Mouse (Mus musculus) liver, embryonic 14.5 days (tissue): ENCODE measurements around the gene Eef1g. TPM values are rescaled to one million over a fixed set of nuclear protein-coding genes. Genes with fewer than 3 reads are reported as not detected.
A peak's percentile ranks its signal among the peaks of the same experiment; 100 is the strongest.

Experiments
- ATAC-seq: fragments of 200-750 bp; cut with Nextera tagmentation; 2 replicates; pipeline ENCODE4 v1.8.0; 2017; ENCODE audit warnings: moderate number of reproducible peaks, mild to moderate bottlenecking, moderate library complexity; ENCODE audit not compliant: insufficient read depth
- DNase-seq, 3 experiments: peaks; one replicate each; pipeline ENCODE4 v3.0.0-alpha.2; 2012 to 2013; ENCODE audit warnings: low read depth in 3 of 3, low spot score in 3 of 3
- H3K27ac ChIP-seq: fragments of 300-500 bp; sonication (generic); 2 replicates; pipeline ENCODE4 v1.5.1; 2014; ENCODE audit warnings: moderate library complexity, mild to moderate bottlenecking, control low read depth, inconsistent platforms
- H3K27me3 ChIP-seq: fragments of 300-500 bp; sonication (generic); 2 replicates; pipeline ENCODE4 v1.6.1; 2014; ENCODE audit warnings: mild to moderate bottlenecking, low read length, moderate library complexity; ENCODE audit not compliant: control insufficient read depth, insufficient read depth
- H3K36me3 ChIP-seq: fragments of 300-500 bp; sonication (generic); replicated peaks from 2 replicates; pipeline ENCODE4 v1.6.1; 2014; ENCODE audit warnings: low read depth; ENCODE audit not compliant: control insufficient read depth, insufficient read depth
- H3K4me1 ChIP-seq, 2 experiments: fragments of 200-500 bp in 1 of 2; fragments of 300-500 bp in 1 of 2; sonication (generic) in 1 of 2; replicated peaks; 2 replicates each; pipeline ENCODE4 v1.6.1; 2012 to 2014; ENCODE audit warnings: antibody characterized with exemption in 1 of 2, inconsistent platforms in 1 of 2, low read length in 1 of 2; ENCODE audit not compliant: control insufficient read depth in 2 of 2, insufficient read depth in 2 of 2
- H3K4me2 ChIP-seq: fragments of 300-500 bp; sonication (generic); 2 replicates; pipeline ENCODE4 v1.6.1; 2014; ENCODE audit warnings: low read depth, mild to moderate bottlenecking, control low read depth, moderate library complexity
- H3K4me3 ChIP-seq, 2 experiments: fragments of 200-500 bp in 1 of 2; fragments of 300-500 bp in 1 of 2; sonication (generic) in 1 of 2; 2 replicates each; pipeline ENCODE4 v1.5.1; 2012 to 2014; ENCODE audit warnings: low read depth in 2 of 2, low read length in 2 of 2, mild to moderate bottlenecking in 2 of 2, control low read depth in 1 of 2, inconsistent platforms in 1 of 2, moderate library complexity in 1 of 2; ENCODE audit not compliant: insufficient read depth in 1 of 2
- H3K9ac ChIP-seq: fragments of 300-500 bp; sonication (generic); replicated peaks from 2 replicates; pipeline ENCODE4 v1.6.1; 2014; ENCODE audit warnings: mild to moderate bottlenecking, control low read depth, moderate library complexity
- H3K9me3 ChIP-seq: fragments of 300-500 bp; sonication (generic); 2 replicates; pipeline ENCODE4 v1.6.1; 2016; ENCODE audit warnings: low read length, mixed read lengths; ENCODE audit not compliant: control insufficient read depth
- CTCF ChIP-seq: IDR thresholded peaks from 2 replicates; pipeline ENCODE4 v1.5.1; 2016; ENCODE audit warnings: antibody characterized with exemption, low read depth, control low read depth
- EP300 ChIP-seq: IDR thresholded peaks from 2 replicates; pipeline ENCODE4 v1.6.1; 2016; ENCODE audit warnings: antibody characterized with exemption, low read depth
- WGBS: fragments of 180-500 bp; shearing (Covaris S2); extraction: QIAGEN DNeasy Blood & Tissue Kit; methylation state at CpG from one replicate; pipeline ENCODE4 v1.1.7; 2014; ENCODE audit not compliant: insufficient replicate concordance; 5-methylcytosine and 5-hydroxymethylcytosine counted together
- polyA plus RNA-seq, 2 experiments: library from polyadenylated mRNA; depleted of rRNA in 1 of 2; stranded (reverse) in 1 of 2; unstranded in 1 of 2; fragments of >200 nt; fragmentation: Nextera tagmentation in 1 of 2; extraction: Ambion mirVana in 1 of 2; gene quantifications; 2 replicates each; pipeline versions ENCODE4 v1.2.1 to v1.2.3; 2012 to 2014

Gene Eef1g
- polyA plus RNA-seq, 2 experiments: 178 to 183 TPM

DNA sequence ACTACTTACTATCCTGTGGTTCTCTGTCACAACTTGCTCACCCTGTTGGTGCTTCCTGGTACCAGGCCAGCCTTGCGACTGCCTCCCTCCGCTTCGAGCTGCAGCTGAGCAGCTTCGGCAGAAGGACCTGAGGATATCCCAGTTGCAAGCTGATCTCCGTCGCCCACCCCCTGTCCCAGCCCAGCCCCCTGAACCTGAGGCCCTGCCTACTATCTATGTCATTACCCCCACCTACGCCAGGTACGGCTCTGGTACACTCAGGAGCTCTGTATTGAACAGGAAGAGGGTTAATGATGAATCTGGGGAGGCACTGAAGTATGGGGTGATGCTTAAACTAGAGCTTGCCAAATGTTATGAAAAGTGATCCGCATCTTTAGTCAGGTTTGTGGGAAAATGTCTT, 45.1 kb upstream of the Eef1g start:
- Histone ChIP-seq H3K4me2 (peak overlapping the region; percentile 98), H3K9me3 (no peaks in the 10 kb centered on the region), H3K4me3 (peak overlapping the region in 1 of 2 experiments; percentile 85; a peak in 2 of 4 replicates), H3K36me3 (peaks cover 4% of the 10 kb centered on the region), H3K27ac (peak overlapping the region; percentile 92; the same call in 1 of the 2 replicates), H3K27me3 (no peaks in the 10 kb centered on the region), H3K4me1 (peaks cover 17 to 22% of the 10 kb centered on the region in 2 experiments), H3K9ac (peak overlapping the region; percentile 75)
- TF ChIP-seq EP300 (no peak), CTCF (no peak)
- DNase-seq (no peak), ATAC-seq (no peak)
- 71% methylated on average over 9 of the region's 9 CpGs for WGBS

DNA sequence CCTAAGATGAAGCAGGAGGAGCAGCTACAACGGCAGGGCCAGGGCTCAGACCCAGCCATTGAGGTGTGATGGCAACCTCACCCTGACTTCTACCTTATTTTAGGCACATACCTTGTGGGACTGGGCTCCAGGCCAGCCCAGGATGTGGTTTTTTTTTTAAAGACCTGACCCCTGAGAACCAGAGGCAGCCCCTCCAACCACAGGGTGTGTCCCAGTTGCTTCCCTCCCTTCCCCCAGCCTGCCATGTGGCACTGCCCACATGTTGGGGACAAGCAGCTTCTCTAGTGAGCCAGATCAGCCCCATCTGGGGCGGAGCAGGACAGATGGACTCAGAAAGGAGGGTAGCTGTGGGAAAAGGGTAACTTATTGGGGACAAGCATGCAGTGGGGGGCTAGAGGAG, 40.1 kb upstream of the Eef1g start:
- Histone ChIP-seq H3K27ac (no peak overlapping the region), H3K4me1 (peaks cover 27 to 37% of the 10 kb centered on the region in 2 experiments), H3K9ac (no peak overlapping the region)

DNA sequence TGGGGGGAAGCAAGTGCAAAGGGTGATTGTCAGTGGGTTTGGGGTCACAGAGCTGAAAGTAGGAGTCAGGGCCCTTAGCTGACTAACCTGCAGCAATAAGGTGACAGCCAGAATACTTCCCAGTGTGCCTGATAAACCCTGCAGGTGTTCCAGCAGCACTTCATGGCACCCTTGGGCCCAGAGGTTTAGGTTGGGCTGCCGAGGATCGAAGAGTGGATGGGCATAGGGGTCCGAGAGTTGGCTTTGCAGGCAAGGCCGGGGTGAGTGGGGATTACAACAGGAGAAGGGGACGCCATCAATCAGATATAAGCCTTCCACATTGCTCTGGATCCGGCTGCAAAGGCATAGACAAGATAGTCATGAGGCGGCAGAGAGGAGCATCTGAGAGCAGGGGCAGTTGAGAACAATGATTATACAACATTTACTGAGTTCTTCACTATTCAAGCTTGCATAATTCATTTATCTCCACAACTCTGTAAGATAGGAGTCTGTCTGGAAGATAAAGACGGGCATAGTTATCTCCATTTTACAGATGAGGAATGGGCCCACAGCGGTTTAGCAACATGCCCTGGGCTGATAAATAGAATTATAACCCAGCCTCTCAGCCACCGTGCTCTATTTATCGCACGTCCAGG, 38.8 kb upstream of the Eef1g start:
- no peaks in the 10 kb centered on the region for H3K9me3 ChIP-seq
- 18% methylated on average over 12 of the region's 12 CpGs for WGBS
- peak; percentile 84 for TF ChIP-seq EP300
- TF ChIP-seq CTCF: no peak
- peaks cover 27 to 33% of the 10 kb centered on the region in 2 experiments for H3K4me1 ChIP-seq
- H3K27ac ChIP-seq: peak overlapping the region; percentile 59
- ATAC-seq (peak; percentile 50), DNase-seq (peak in 1 of 3 experiments; percentile 52)
- H3K4me2 ChIP-seq: peak overlapping the region; percentile 76
- peak overlapping the region in 1 of 2 experiments; percentile 70; a peak in 1 of 4 replicates for H3K4me3 ChIP-seq
- H3K36me3 ChIP-seq: peaks cover 7% of the 10 kb centered on the region
- peak overlapping the region; percentile 27; the same call in 1 of the 2 replicates for H3K9ac ChIP-seq
- no peaks in the 10 kb centered on the region for H3K27me3 ChIP-seq

More for the DNA sequence above, 40.1 kb upstream of the Eef1g start:
- DNase-seq (no peak), ATAC-seq (no peak)
- 57% methylated on average over 2 of the region's 2 CpGs for WGBS
- Histone ChIP-seq H3K4me3 (no peak overlapping the region), H3K9me3 (no peaks in the 10 kb centered on the region), H3K36me3 (peaks cover 8% of the 10 kb centered on the region), H3K27me3 (no peaks in the 10 kb centered on the region), H3K4me2 (no peak overlapping the region)
- TF ChIP-seq CTCF (no peak), EP300 (no peak)

DNA sequence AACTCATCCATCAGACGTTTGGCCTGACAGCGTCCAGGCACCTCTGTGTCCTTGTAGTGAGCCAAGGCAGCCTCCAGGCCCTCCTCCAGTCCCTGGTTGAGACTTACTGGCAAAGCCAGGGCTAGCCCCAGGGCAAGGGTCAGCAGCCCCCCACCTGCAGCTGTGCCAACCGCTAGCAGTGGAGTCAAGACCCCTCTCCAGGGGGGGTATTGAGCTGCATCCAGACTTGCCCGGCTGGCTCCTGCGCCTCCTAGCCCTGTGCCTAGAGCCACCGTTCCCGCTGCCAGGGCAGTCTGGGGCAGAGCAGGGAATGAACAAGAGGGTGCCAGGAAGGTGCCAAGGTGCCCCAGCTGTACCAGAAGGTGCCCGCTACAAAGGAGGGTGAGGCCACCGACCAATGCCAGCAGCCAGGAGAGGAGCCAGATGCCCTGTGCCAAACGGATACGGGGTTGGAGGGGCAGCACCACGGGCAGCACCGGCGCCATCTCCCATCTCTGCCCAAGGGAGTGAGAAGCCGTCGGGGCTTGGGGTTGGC, 38.1 kb upstream of the Eef1g start:
- H3K36me3 ChIP-seq: peaks cover 6% of the 10 kb centered on the region
- no peaks in the 10 kb centered on the region for H3K27me3 ChIP-seq
- peak overlapping the region; percentile 74 for H3K9ac ChIP-seq
- H3K4me3 ChIP-seq: peak overlapping the region; percentile 70 to 72
- peaks cover 21 to 30% of the 10 kb centered on the region in 2 experiments for H3K4me1 ChIP-seq
- peak overlapping the region; percentile 52 for H3K27ac ChIP-seq
- no peaks in the 10 kb centered on the region for H3K9me3 ChIP-seq
- peak; percentile 5; the same call in 1 of the 2 replicates for ATAC-seq
- no peak for DNase-seq
- 34% methylated on average over 16 of the region's 16 CpGs for WGBS
- no peak for TF ChIP-seq EP300
- no peak for TF ChIP-seq CTCF
- peak overlapping the region; percentile 76 for H3K4me2 ChIP-seq

DNA sequence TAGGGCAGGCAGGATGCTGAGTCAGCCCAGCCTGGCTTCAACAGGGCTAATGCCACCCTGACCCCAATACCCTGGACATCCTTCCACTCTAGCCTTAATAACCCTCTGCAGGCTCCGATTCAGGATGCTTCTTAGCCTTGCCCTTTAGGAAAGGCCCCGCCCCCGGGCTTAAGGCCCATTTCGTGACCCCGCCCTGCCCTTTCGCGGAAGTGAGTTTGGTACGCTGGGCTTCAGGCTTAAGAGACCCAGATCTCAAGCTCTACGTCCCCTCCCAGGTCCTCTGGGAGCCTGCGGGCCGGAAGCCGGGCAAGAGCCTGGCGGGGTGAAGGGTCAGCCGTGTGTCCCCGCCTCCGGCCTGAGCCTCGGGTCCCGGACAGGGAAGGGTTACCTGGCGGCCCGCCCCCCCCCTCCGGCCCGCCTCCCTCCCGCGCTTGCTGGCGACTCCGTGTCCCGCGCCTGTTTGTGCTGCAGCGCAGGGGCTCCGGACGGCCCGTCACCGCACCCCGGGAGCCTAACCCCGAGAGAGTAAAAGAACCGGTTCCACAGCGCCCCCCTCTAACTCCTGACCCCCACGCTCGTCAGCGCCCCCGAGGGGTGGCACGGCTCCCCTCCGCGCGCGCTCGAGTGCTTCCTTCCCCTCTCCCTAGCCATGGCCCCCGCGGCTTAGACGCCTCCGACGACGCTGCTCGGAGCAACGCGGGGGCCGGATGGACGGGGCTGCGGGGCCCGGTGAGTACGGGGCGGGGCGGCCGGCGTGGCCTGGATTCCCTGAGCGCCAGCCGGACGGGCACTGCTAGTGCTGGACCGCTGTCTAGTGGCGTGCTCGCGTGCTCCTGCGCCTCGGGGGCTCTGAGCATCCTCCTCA, 37.4 kb upstream of the Eef1g start, which contains the start of the genes Rom1 and Eml3:
Gene Rom1 (minus strand): TSS at position 133 of the 865 bp plus-strand sequence.
Gene Eml3 (plus strand): TSS at position 329 of the 865 bp plus-strand sequence.
- Histone ChIP-seq H3K27me3 (no peaks in the 10 kb centered on the region), H3K4me3 (peak within 1 kb of the TSS; percentile 70 to 72), H3K4me2 (peak within 1 kb of the TSS; percentile 76), H3K4me1 (peaks cover 20 to 30% of the 10 kb centered on the region in 2 experiments), H3K27ac (peak within 1 kb of the TSS; percentile 64), H3K9me3 (no peaks in the 10 kb centered on the region), H3K36me3 (peaks cover 8% of the 10 kb centered on the region), H3K9ac (peak within 1 kb of the TSS; percentile 74)
- DNase-seq: peak; percentile 64 to 79 (median 74)
- under 1% methylated on average over 72 of the region's 74 CpGs for WGBS
- TF ChIP-seq CTCF: peak; percentile 67
- no peak for TF ChIP-seq EP300
- peak; percentile 75 for ATAC-seq
